Mouse (Mus musculus) lung, adult 2 months (tissue): ENCODE results near the gene Stk10.

ENCODE experiments used
- CTCF ChIP-seq: fragments of 200-500 bp; IDR thresholded peaks from 2 replicates; pipeline ENCODE4 v1.5.1; 2011; ENCODE audit warnings: mild to moderate bottlenecking, low read length, control low read depth; ENCODE audit not compliant: insufficient read depth
- POLR2A ChIP-seq: fragments of 200-500 bp; IDR thresholded peaks from 2 replicates; pipeline ENCODE4 v1.6.1; 2011; ENCODE audit warnings: low read depth, mild to moderate bottlenecking, control low read depth, low read length, borderline replicate concordance; ENCODE audit errors: extremely low read depth

- TF ChIP-seq CTCF = no peak
- no peak for TF ChIP-seq POLR2A
Observed at GRCm38 (mm10) chr11:32633542-32633941, 100.4 kb downstream of the Stk10 start.
